Mouse (Mus musculus): ENCODE results near the gene Sec23a. TPM values are rescaled to one million over a fixed set of nuclear protein-coding genes. Genes with fewer than 3 reads are reported as not detected.

Sec23a gene
- polyA plus RNA-seq (2012; rRNA removed): 22.6 and 23.4 TPM in 2 replicates

DNA sequence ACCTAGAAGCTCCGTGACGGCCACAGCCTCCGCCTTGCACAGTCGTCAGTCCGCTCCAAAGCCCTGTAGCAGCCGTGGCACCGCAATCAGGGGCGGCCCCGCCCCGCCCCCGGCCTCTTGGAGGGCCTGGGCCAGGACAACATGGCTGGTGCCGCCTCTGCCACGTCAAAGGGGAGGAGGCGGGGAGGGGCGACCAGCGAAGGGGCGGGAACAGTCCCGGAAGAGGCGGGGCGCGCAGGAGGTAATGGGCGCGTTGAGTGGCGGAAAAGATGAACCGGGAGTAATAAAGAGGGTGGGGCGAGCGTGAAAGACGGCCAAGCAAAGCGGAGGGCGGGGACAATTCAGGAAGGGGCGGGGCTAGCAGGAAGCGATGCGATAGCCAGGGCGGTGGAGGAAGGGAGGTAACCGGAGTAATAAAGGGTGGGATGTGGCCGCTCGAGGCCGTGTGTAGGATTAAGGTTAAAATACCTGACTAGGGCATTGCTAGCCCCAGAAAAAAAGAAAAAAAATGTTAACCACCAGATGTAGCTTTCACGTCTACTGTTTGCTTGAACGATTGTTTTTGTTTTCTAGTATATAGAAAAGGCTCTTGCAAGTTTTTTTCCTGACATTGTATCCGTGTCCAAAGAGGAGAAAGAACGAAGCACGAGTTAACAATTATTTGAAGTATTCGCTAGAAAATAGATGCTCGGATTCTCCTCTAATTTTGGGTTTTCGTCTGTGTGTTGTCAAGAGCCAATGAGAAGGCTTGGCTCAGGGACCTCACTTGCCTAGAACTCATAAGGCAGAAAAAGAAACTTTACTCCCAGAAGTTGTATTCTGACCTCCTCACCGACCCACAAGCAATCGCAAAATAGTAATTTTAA is at the start of gene Sec23a:
Gene Sec23a, minus strand, starts transcription at position 174 of the 866 bp plus-strand sequence.

DNA sequence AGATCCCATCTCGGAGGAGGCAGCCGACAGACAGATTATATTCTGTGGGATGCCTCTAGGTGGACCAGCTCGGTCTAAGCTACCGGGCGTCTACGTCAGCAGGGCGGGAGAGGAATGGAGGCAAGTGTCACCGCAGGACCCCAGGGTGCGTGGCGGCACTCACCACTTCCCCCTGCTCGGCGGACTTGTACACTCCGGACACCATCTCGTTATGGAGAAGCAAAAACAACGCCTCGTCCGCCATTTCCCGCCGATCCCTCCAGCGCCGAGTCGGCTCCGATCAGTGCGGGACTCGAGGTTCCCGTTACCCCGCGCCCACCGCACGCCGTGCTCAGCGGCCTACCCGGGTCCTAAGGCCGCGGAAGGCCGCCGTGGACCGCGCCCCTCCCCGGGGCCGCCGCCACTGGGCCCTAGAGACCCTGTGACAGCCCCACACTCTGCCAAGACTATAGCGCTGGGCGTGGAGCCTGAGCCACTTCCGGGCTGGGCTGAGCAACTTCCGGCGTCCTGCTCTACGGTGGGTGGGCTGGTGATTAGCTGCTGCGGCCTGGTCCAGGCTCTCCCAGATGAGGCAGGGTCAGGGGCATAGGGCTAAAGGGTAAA is 49.3 kb upstream of the Sec23a start, which contains the start of gene Trappc6b:
Gene Trappc6b, minus strand, starts transcription at position 480 of the 603 bp plus-strand sequence.

DNA sequence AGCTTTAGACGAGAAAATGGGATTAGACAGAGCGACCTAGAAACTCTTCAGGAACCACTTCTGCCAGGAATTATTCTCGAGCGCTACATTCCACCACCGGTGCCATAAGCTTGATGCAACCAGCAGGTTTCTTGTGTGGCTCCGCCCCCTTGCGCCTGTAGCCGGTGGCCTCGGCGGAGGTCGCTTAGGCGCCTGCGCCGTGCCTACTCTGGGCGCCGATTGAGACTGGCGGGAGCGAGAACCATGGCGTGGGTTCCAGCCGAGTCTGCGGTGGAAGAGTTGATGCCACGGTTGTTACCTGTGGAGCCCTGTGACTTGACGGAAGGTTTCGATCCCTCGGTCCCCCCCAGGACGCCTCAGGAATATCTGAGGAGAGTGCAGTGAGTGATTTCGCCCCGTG is 1.4 kb upstream of the Sec23a start, which contains the start of gene Gemin2:
Gene Gemin2, plus strand, starts transcription at position 160 of the 400 bp plus-strand sequence.

Other genes starting within 250 kb of the Sec23a start
- 11.7 and 13.8 TPM in 2 replicates for gene Gemin2, start 1.4 kb upstream of the Sec23a start, polyA plus RNA-seq (2012; rRNA removed)
- 33.0 and 44.9 TPM in 2 replicates for gene Trappc6b, start 49.5 kb upstream of the Sec23a start, polyA plus RNA-seq (2012; rRNA removed)
- 31.9 and 39.2 TPM in 2 replicates for gene Pnn, start 54.9 kb upstream of the Sec23a start, polyA plus RNA-seq (2012; rRNA removed)
- gene Mia2, start 83.8 kb upstream of the Sec23a start, polyA plus RNA-seq (2012; rRNA removed): 57.7 and 70.4 TPM in 2 replicates
- 5.6 and 6.3 TPM in 2 replicates for gene Fbxo33, start 207.7 kb upstream of the Sec23a start, polyA plus RNA-seq (2012; rRNA removed)